Mouse (Mus musculus): ENCODE measurements at regions not wholly inside any gene's neighbourhood (a gene's known extent, or its start where the extent isn't known, plus 50 kb on each side); places are given as distances from the start of the nearest gene placed in this dataset.
A peak's percentile ranks its signal among the peaks of the same experiment; 100 is the strongest.

DNA sequence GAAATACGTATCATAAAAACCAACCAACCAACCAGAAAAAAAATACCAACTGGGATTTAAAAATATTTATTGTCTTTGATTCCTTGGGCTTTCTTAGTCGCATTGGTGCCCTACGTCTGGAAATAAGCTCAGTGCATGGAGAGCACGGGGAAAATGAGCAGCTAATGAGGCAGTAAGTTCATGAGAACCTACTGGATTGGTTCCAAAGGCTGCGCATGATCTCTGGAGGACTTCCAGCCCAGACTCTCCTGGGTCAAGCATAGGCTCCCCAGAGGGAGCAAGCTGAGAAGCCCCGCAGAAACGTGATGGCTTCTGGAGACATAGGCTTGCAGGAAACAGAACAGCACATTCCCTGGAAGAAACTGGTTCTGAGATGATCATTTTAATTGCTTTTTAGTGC, 83.4 kb upstream of the Magi3 start:
- H3K36me3 ChIP-seq (ENCODE audit: control insufficient read depth, insufficient read depth, low read length), result no peaks in the 10 kb centered on the region
- H3K4me1 ChIP-seq (ENCODE audit: control insufficient read depth, insufficient read depth, low read length), result no peaks in the 10 kb centered on the region
- WGBS, result 74% methylated on average over 7 of the region's 7 CpGs
- H3K79me2 ChIP-seq (ENCODE audit: control insufficient read depth, insufficient read depth, low read length), result no peaks in the 10 kb centered on the region
- no peaks in the 10 kb centered on the region for H3K27me3 ChIP-seq (ENCODE audit: control insufficient read depth, insufficient read depth, low read length)
- H3K4me3 ChIP-seq (ENCODE audit: insufficient read depth, low read depth, low read length), result no peak overlapping the region
- no peak overlapping the region for H3K27ac ChIP-seq (replicated peaks; ENCODE audit: insufficient read depth, low read depth, low read length)
- peak; percentile 25 for DNase-seq (ENCODE audit: extremely low read depth, low read depth, low spot score)
- H3K9ac ChIP-seq (ENCODE audit: low read depth, low read length), result no peak overlapping the region
- TF ChIP-seq POLR2A (IDR thresholded peaks at IDR 0.05; ENCODE audit: extremely low read depth, insufficient read depth, low read length) (no peak), CTCF (IDR thresholded peaks at IDR 0.05; ENCODE audit: low read depth, low read length) (no peak)

DNA sequence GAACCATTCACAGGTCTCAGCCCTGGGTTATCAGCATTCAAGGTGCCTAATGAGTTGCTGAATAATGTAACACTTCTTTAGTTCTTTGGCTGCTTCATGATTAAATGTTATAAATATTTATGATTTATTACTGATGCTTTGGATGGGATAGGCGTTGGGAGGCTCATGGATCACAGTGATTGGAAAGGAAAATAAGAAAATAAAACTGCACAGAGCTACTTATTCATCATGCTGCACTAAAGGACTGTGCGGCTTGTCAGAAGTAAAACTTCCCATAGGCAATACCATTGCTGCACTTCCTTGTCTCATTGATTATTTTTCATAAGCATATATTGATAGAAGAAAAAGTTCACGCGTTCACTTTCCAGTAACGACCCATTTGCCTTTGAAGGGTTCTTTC, 80.0 kb upstream of the Magi3 start:
- no peak overlapping the region for H3K9ac ChIP-seq (ENCODE audit: low read depth, low read length)
- TF ChIP-seq CTCF (IDR thresholded peaks at IDR 0.05; ENCODE audit: low read depth, low read length), result no peak
- no peak for TF ChIP-seq POLR2A (IDR thresholded peaks at IDR 0.05; ENCODE audit: extremely low read depth, insufficient read depth, low read length)
- no peaks in the 10 kb centered on the region for H3K79me2 ChIP-seq (ENCODE audit: control insufficient read depth, insufficient read depth, low read length)
- no peak for DNase-seq (ENCODE audit: extremely low read depth, low read depth, low spot score)
- H3K4me3 ChIP-seq (ENCODE audit: insufficient read depth, low read depth, low read length), result no peak overlapping the region
- no peaks in the 10 kb centered on the region for H3K36me3 ChIP-seq (ENCODE audit: control insufficient read depth, insufficient read depth, low read length)
- H3K27me3 ChIP-seq (ENCODE audit: control insufficient read depth, insufficient read depth, low read length), result no peaks in the 10 kb centered on the region
- 95% methylated on average over 5 of the region's 5 CpGs for WGBS
- no peaks in the 10 kb centered on the region for H3K4me1 ChIP-seq (ENCODE audit: control insufficient read depth, insufficient read depth, low read length)
- no peak overlapping the region for H3K27ac ChIP-seq (replicated peaks; ENCODE audit: insufficient read depth, low read depth, low read length)

DNA sequence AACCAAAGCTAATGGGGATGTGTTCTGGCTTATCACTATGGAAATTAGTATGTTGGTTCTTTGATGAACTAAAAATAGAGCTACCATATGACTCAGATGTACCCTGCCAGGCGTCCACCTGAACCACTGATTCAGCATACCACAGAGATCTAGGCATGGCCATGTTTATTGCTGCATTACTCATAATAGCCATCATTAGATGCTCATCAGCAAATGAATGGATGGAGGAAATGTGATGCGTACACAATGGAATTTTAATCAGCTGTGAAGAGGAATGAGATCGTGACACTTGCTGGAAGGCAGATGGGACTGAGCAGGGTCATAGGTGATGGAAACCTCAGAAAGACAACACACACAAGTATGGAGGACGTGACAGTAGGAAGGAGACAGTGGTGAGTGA, 78.7 kb upstream of the Magi3 start:
- Histone ChIP-seq H3K9ac (ENCODE audit: low read depth, low read length) (no peak overlapping the region), H3K36me3 (ENCODE audit: control insufficient read depth, insufficient read depth, low read length) (no peaks in the 10 kb centered on the region), H3K27me3 (ENCODE audit: control insufficient read depth, insufficient read depth, low read length) (no peaks in the 10 kb centered on the region), H3K4me3 (ENCODE audit: insufficient read depth, low read depth, low read length) (no peak overlapping the region), H3K27ac (replicated peaks; ENCODE audit: insufficient read depth, low read depth, low read length) (no peak overlapping the region), H3K79me2 (ENCODE audit: control insufficient read depth, insufficient read depth, low read length) (no peaks in the 10 kb centered on the region), H3K4me1 (ENCODE audit: control insufficient read depth, insufficient read depth, low read length) (no peaks in the 10 kb centered on the region)
- DNase-seq (ENCODE audit: extremely low read depth, low read depth, low spot score), result no peak
- 76% methylated on average over 4 of the region's 4 CpGs for WGBS
- TF ChIP-seq POLR2A (IDR thresholded peaks at IDR 0.05; ENCODE audit: extremely low read depth, insufficient read depth, low read length), result no peak
- no peak for TF ChIP-seq CTCF (IDR thresholded peaks at IDR 0.05; ENCODE audit: low read depth, low read length)

DNA sequence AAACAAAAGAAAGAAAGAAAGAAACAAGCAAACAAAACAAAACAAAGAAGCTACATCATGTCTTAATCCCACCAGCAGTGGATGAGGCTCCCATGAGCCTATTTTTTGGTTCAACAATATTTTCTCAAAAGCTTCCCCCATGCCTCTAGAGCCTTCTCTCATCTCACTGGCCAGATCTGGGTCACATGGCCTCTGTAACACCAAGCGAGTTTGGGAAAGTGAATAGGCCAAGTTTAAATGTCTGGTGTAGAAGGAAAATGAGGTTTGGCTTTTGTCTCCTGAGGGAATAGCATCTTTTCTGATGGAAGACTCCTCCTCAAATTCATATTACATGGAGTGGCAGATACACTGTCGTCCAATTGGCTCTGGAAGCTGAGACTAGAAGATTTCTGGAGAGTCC, 78.2 kb upstream of the Magi3 start:
- Histone ChIP-seq H3K4me1 (ENCODE audit: control insufficient read depth, insufficient read depth, low read length) (no peaks in the 10 kb centered on the region), H3K36me3 (ENCODE audit: control insufficient read depth, insufficient read depth, low read length) (no peaks in the 10 kb centered on the region), H3K79me2 (ENCODE audit: control insufficient read depth, insufficient read depth, low read length) (no peaks in the 10 kb centered on the region), H3K27ac (replicated peaks; ENCODE audit: insufficient read depth, low read depth, low read length) (no peak overlapping the region), H3K27me3 (ENCODE audit: control insufficient read depth, insufficient read depth, low read length) (no peaks in the 10 kb centered on the region), H3K4me3 (ENCODE audit: insufficient read depth, low read depth, low read length) (no peak overlapping the region), H3K9ac (ENCODE audit: low read depth, low read length) (no peak overlapping the region)
- TF ChIP-seq CTCF (IDR thresholded peaks at IDR 0.05; ENCODE audit: low read depth, low read length) (no peak), POLR2A (IDR thresholded peaks at IDR 0.05; ENCODE audit: extremely low read depth, insufficient read depth, low read length) (no peak)
- WGBS, result 94% methylated on average over 2 of the region's 2 CpGs
- no peak for DNase-seq (ENCODE audit: extremely low read depth, low read depth, low spot score)

DNA sequence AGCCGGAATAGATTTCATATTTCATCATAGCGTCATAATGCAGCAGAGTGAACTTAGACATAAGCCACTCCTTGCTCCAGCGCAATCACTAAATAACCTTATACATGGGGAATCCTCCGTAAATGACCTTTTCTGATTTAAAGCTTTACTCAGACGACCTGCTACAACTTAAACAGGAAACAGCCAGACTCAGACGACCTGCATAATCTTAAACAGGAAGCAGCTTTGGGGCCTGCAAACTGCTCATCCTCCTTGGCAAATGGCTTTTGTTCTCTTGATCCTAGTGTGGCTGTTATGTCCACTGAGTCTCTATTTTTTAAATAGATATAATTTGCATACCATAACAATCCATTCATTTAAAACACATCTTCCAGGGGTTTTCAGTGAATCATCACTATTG, 76.9 kb upstream of the Magi3 start:
- Histone ChIP-seq H3K4me3 (ENCODE audit: insufficient read depth, low read depth, low read length) (no peak overlapping the region), H3K27me3 (ENCODE audit: control insufficient read depth, insufficient read depth, low read length) (no peaks in the 10 kb centered on the region), H3K79me2 (ENCODE audit: control insufficient read depth, insufficient read depth, low read length) (no peaks in the 10 kb centered on the region), H3K4me1 (ENCODE audit: control insufficient read depth, insufficient read depth, low read length) (no peaks in the 10 kb centered on the region), H3K36me3 (ENCODE audit: control insufficient read depth, insufficient read depth, low read length) (no peaks in the 10 kb centered on the region), H3K27ac (replicated peaks; ENCODE audit: insufficient read depth, low read depth, low read length) (no peak overlapping the region), H3K9ac (ENCODE audit: low read depth, low read length) (no peak overlapping the region)
- no peak for TF ChIP-seq CTCF (IDR thresholded peaks at IDR 0.05; ENCODE audit: low read depth, low read length)
- no peak for TF ChIP-seq POLR2A (IDR thresholded peaks at IDR 0.05; ENCODE audit: extremely low read depth, insufficient read depth, low read length)
- no peak for DNase-seq (ENCODE audit: extremely low read depth, low read depth, low spot score)
- 70% methylated on average over 6 of the region's 6 CpGs for WGBS

DNA sequence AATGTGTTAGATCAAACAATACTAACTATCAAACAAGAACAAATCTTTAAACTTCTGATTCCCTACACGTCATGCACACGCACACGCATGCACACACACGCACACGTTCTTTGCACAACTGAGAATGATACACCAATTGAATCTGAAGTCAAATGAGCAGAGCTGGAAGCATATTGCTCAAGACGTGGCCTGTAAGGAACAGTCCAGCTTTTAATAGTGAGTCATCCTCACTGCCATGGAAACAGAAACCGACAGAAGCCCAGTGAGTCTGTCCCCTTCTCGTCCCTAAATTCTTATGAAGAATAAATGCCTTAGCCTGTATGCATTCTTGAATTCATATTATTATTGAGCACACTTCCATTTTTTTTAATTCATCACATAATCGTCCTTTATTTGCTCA, 75.7 kb upstream of the Magi3 start:
- H3K4me1 ChIP-seq (ENCODE audit: control insufficient read depth, insufficient read depth, low read length), result no peaks in the 10 kb centered on the region
- H3K36me3 ChIP-seq (ENCODE audit: control insufficient read depth, insufficient read depth, low read length), result no peaks in the 10 kb centered on the region
- no peak for DNase-seq (ENCODE audit: extremely low read depth, low read depth, low spot score)
- no peak overlapping the region for H3K9ac ChIP-seq (ENCODE audit: low read depth, low read length)
- WGBS, result 85% methylated on average over 9 of the region's 9 CpGs
- no peak overlapping the region for H3K27ac ChIP-seq (replicated peaks; ENCODE audit: insufficient read depth, low read depth, low read length)
- H3K4me3 ChIP-seq (ENCODE audit: insufficient read depth, low read depth, low read length), result no peak overlapping the region
- no peaks in the 10 kb centered on the region for H3K27me3 ChIP-seq (ENCODE audit: control insufficient read depth, insufficient read depth, low read length)
- no peaks in the 10 kb centered on the region for H3K79me2 ChIP-seq (ENCODE audit: control insufficient read depth, insufficient read depth, low read length)
- TF ChIP-seq POLR2A (IDR thresholded peaks at IDR 0.05; ENCODE audit: extremely low read depth, insufficient read depth, low read length) (no peak), CTCF (IDR thresholded peaks at IDR 0.05; ENCODE audit: low read depth, low read length) (no peak)
